Mouse (Mus musculus): Measurements from ENCODE around the gene Afap1l2. TPM values are rescaled to one million over a fixed set of nuclear protein-coding genes. Genes with fewer than 3 reads are reported as not detected.

Afap1l2 gene
- 8.2 and 14.9 TPM in 2 replicates for polyA plus RNA-seq (2014; fragmentation: Nextera tagmentation; extraction: Ambion mirVana)

- peaks cover 9% of the 10 kb centered on the region; the same call in 1 of the 2 replicates for H3K27me3 ChIP-seq (ENCODE audit: control insufficient read depth, insufficient read depth, low read length)
- ATAC-seq (ENCODE audit: low read depth) = peak; percentile 63
These were observed at the start of gene Afap1l2 for GRCm38 (mm10) chr19:57007781-57008710. Gene Afap1l2 (minus strand): TSS chr19:57008228.

GRCm38 (mm10) chr19:57057568-57057967 is 49.5 kb upstream of the Afap1l2 start:
- H3K36me3 ChIP-seq (ENCODE audit: control insufficient read depth, insufficient read depth, low read length) = no peaks in the 10 kb centered on the region
- H3K9me3 ChIP-seq (ENCODE audit: control insufficient read depth, low read length) = no peaks in the 10 kb centered on the region
- no peak overlapping the region for H3K9ac ChIP-seq (replicated peaks; ENCODE audit: low read depth, low read length)
- no peaks in the 10 kb centered on the region for H3K27me3 ChIP-seq (ENCODE audit: control insufficient read depth, insufficient read depth, low read length)
- no peak overlapping the region for H3K27ac ChIP-seq (ENCODE audit: low read depth, low read length)
- ATAC-seq (ENCODE audit: low read depth) = no peak
- no peaks in the 10 kb centered on the region for H3K4me1 ChIP-seq (ENCODE audit: control insufficient read depth, insufficient read depth, low read length)
- no peak overlapping the region for H3K4me3 ChIP-seq (ENCODE audit: low read depth, low read length)
- WGBS = 100% methylated on average over 2 of the region's 2 CpGs
- H3K4me2 ChIP-seq (ENCODE audit: low read depth, low read length) = no peak overlapping the region

More at GRCm38 (mm10) chr19:57007781-57008710, at the start of gene Afap1l2:
- Histone ChIP-seq H3K9me3 (ENCODE audit: control insufficient read depth, low read length) (no peaks in the 10 kb centered on the region), H3K27ac (ENCODE audit: low read depth, low read length) (no peak within 1 kb of the TSS), H3K4me1 (ENCODE audit: control insufficient read depth, insufficient read depth, low read length) (peaks cover 14% of the 10 kb centered on the region), H3K4me2 (ENCODE audit: low read depth, low read length) (peak within 1 kb of the TSS; percentile 71), H3K4me3 (ENCODE audit: low read depth, low read length) (peak within 1 kb of the TSS; percentile 42), H3K9ac (replicated peaks; ENCODE audit: low read depth, low read length) (peak within 1 kb of the TSS; percentile 48), H3K36me3 (ENCODE audit: control insufficient read depth, insufficient read depth, low read length) (no peaks in the 10 kb centered on the region)
- 4% methylated on average over 62 of the region's 68 CpGs for WGBS

GRCm38 (mm10) chr19:57055215-57056120 is 47.4 kb upstream of the Afap1l2 start:
- H3K4me1 ChIP-seq (ENCODE audit: control insufficient read depth, insufficient read depth, low read length) = no peaks in the 10 kb centered on the region
- no peaks in the 10 kb centered on the region for H3K27me3 ChIP-seq (ENCODE audit: control insufficient read depth, insufficient read depth, low read length)
- H3K36me3 ChIP-seq (ENCODE audit: control insufficient read depth, insufficient read depth, low read length) = no peaks in the 10 kb centered on the region
- no peak overlapping the region for H3K4me3 ChIP-seq (ENCODE audit: low read depth, low read length)
- no peak overlapping the region for H3K27ac ChIP-seq (ENCODE audit: low read depth, low read length)
- no peak overlapping the region for H3K4me2 ChIP-seq (ENCODE audit: low read depth, low read length)
- 89% methylated on average over 16 of the region's 16 CpGs for WGBS
- H3K9ac ChIP-seq (replicated peaks; ENCODE audit: low read depth, low read length) = no peak overlapping the region
- no peak for ATAC-seq (ENCODE audit: low read depth)
- no peaks in the 10 kb centered on the region for H3K9me3 ChIP-seq (ENCODE audit: control insufficient read depth, low read length)

GRCm38 (mm10) chr19:57052959-57053358 is 44.9 kb upstream of the Afap1l2 start:
- no peak overlapping the region for H3K4me2 ChIP-seq (ENCODE audit: low read depth, low read length)
- H3K27ac ChIP-seq (ENCODE audit: low read depth, low read length) = no peak overlapping the region
- no peak overlapping the region for H3K4me3 ChIP-seq (ENCODE audit: low read depth, low read length)
- 0 out of 2 replicates have a peak, but pooled peaks cover 8% of the 10 kb centered on the region for H3K4me1 ChIP-seq (ENCODE audit: control insufficient read depth, insufficient read depth, low read length)
- no peaks in the 10 kb centered on the region for H3K9me3 ChIP-seq (ENCODE audit: control insufficient read depth, low read length)
- ATAC-seq (ENCODE audit: low read depth) = no peak
- no peak overlapping the region for H3K9ac ChIP-seq (replicated peaks; ENCODE audit: low read depth, low read length)
- no peaks in the 10 kb centered on the region for H3K27me3 ChIP-seq (ENCODE audit: control insufficient read depth, insufficient read depth, low read length)
- H3K36me3 ChIP-seq (ENCODE audit: control insufficient read depth, insufficient read depth, low read length) = no peaks in the 10 kb centered on the region
- WGBS = 76% methylated on average over 8 of the region's 8 CpGs

- H3K27ac ChIP-seq (ENCODE audit: low read depth, low read length) = no peak overlapping the region
- H3K4me3 ChIP-seq (ENCODE audit: low read depth, low read length) = no peak overlapping the region
- no peak for ATAC-seq (ENCODE audit: low read depth)
- 0 out of 2 replicates have a peak, but pooled peaks cover 8% of the 10 kb centered on the region for H3K4me1 ChIP-seq (ENCODE audit: control insufficient read depth, insufficient read depth, low read length)
- H3K36me3 ChIP-seq (ENCODE audit: control insufficient read depth, insufficient read depth, low read length) = no peaks in the 10 kb centered on the region
- no peaks in the 10 kb centered on the region for H3K9me3 ChIP-seq (ENCODE audit: control insufficient read depth, low read length)
- no peak overlapping the region for H3K9ac ChIP-seq (replicated peaks; ENCODE audit: low read depth, low read length)
- WGBS = 96% methylated on average over 7 of the region's 7 CpGs
- no peak overlapping the region for H3K4me2 ChIP-seq (ENCODE audit: low read depth, low read length)
- no peaks in the 10 kb centered on the region for H3K27me3 ChIP-seq (ENCODE audit: control insufficient read depth, insufficient read depth, low read length)
These were observed 44.0 kb upstream of the Afap1l2 start for GRCm38 (mm10) chr19:57052016-57052415.

DNA sequence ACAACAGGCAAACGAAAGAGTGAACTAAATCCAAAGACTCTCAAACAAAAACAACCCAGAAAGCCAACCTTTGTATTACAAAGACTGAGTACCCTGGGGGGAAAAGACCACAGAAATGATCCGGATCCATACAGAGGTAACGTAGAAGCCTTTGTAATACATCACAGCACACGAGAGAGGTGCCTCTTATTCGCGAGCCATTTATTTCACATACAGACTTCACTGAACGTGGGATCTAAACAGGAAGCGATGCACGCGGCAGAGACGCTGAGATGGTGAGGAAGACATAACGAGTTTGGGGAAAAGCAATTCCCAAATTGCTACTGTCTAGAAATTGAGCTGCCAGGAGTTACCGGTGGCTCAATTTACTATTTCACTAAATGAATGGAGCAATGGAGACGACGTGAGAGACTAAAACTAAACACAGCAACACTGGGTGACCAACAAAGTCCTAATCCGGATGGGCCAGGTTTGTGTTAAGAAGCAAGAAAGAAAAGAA is 41.6 kb upstream of the Afap1l2 start:
- Histone ChIP-seq H3K4me3 (ENCODE audit: low read depth, low read length) (no peak overlapping the region), H3K4me2 (ENCODE audit: low read depth, low read length) (no peak overlapping the region), H3K9me3 (ENCODE audit: control insufficient read depth, low read length) (no peaks in the 10 kb centered on the region), H3K4me1 (ENCODE audit: control insufficient read depth, insufficient read depth, low read length) (0 out of 2 replicates have a peak, but pooled peaks cover 8% of the 10 kb centered on the region), H3K27ac (ENCODE audit: low read depth, low read length) (no peak overlapping the region; the same call in 1 of the 2 replicates), H3K27me3 (ENCODE audit: control insufficient read depth, insufficient read depth, low read length) (no peaks in the 10 kb centered on the region), H3K9ac (replicated peaks; ENCODE audit: low read depth, low read length) (no peak overlapping the region), H3K36me3 (ENCODE audit: control insufficient read depth, insufficient read depth, low read length) (no peaks in the 10 kb centered on the region)
- ATAC-seq (ENCODE audit: low read depth) = peak; percentile 41; the same call in 1 of the 2 replicates
- 20% methylated on average over 16 of the region's 16 CpGs for WGBS

GRCm38 (mm10) chr19:57047671-57048320 is 39.8 kb upstream of the Afap1l2 start:
- H3K27me3 ChIP-seq (ENCODE audit: control insufficient read depth, insufficient read depth, low read length) = no peaks in the 10 kb centered on the region
- ATAC-seq (ENCODE audit: low read depth) = no peak
- H3K4me1 ChIP-seq (ENCODE audit: control insufficient read depth, insufficient read depth, low read length) = 0 out of 2 replicates have a peak, but pooled peaks cover 8% of the 10 kb centered on the region
- H3K9ac ChIP-seq (replicated peaks; ENCODE audit: low read depth, low read length) = no peak overlapping the region
- H3K4me2 ChIP-seq (ENCODE audit: low read depth, low read length) = no peak overlapping the region
- H3K4me3 ChIP-seq (ENCODE audit: low read depth, low read length) = no peak overlapping the region
- H3K9me3 ChIP-seq (ENCODE audit: control insufficient read depth, low read length) = no peaks in the 10 kb centered on the region
- H3K27ac ChIP-seq (ENCODE audit: low read depth, low read length) = no peak overlapping the region
- WGBS = 69% methylated on average over 9 of the region's 9 CpGs
- no peaks in the 10 kb centered on the region for H3K36me3 ChIP-seq (ENCODE audit: control insufficient read depth, insufficient read depth, low read length)

DNA sequence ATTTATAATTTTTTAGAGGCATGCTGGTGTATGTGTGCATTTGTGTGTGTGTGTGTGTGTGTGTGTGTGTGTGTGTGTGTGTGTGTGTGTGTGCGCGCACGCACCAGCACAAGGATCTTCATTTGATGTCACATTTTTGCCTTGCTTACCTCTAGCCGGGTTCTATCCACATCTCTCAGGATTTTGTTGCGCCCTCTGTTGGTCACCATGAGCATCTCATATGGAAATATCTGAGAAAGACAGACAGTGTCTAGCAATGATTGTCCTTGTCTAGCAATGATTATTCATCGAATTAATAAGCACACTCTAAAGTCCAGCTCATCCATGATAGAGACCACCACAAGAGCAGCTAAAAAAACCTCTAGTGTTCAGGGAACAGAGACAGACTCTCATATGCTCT is 31.2 kb upstream of the Afap1l2 start:
- Histone ChIP-seq H3K4me3 (ENCODE audit: low read depth, low read length) (no peak overlapping the region), H3K4me1 (ENCODE audit: control insufficient read depth, insufficient read depth, low read length) (no peaks in the 10 kb centered on the region), H3K9me3 (ENCODE audit: control insufficient read depth, low read length) (no peaks in the 10 kb centered on the region), H3K4me2 (ENCODE audit: low read depth, low read length) (no peak overlapping the region), H3K36me3 (ENCODE audit: control insufficient read depth, insufficient read depth, low read length) (no peaks in the 10 kb centered on the region), H3K27me3 (ENCODE audit: control insufficient read depth, insufficient read depth, low read length) (no peaks in the 10 kb centered on the region), H3K9ac (replicated peaks; ENCODE audit: low read depth, low read length) (no peak overlapping the region), H3K27ac (ENCODE audit: low read depth, low read length) (no peak overlapping the region)
- ATAC-seq (ENCODE audit: low read depth) = no peak
- 55% methylated on average over 4 of the region's 6 CpGs for WGBS

All from neural tube, embryonic 14.5 days (tissue).